Mouse (Mus musculus) hindbrain, embryonic 16.5 days (tissue): ENCODE measurements around the gene Relt. TPM values are rescaled to one million over a fixed set of nuclear protein-coding genes. Genes with fewer than 3 reads are reported as not detected.
A peak's percentile ranks its signal among the peaks of the same experiment; 100 is the strongest.
"Not testable (repeated sequence)": the region's sequence is repeated elsewhere in the genome, so short reads cannot be mapped to it uniquely, and the experiment has no call there.

ENCODE experiments used
- ATAC-seq: fragments of 200-750 bp; cut with Nextera tagmentation; 2 replicates; pipeline ENCODE4 v1.8.0; 2017; ENCODE audit warnings: moderate TSS enrichment, moderate library complexity
- H3K27ac ChIP-seq: fragments of 300-500 bp; sonication (generic); 2 replicates; pipeline ENCODE4 v1.5.1; 2014; ENCODE audit warnings: low read depth, mild to moderate bottlenecking, control low read depth, low read length, moderate library complexity
- H3K27me3 ChIP-seq: fragments of 300-500 bp; sonication (generic); replicated peaks from 2 replicates; pipeline ENCODE4 v1.6.1; 2014; ENCODE audit warnings: low read length; ENCODE audit not compliant: control insufficient read depth, insufficient read depth
- H3K36me3 ChIP-seq: fragments of 300-500 bp; sonication (generic); 2 replicates; pipeline ENCODE4 v1.6.1; 2014; ENCODE audit warnings: mild to moderate bottlenecking, low read length, moderate library complexity, mixed read lengths; ENCODE audit not compliant: control insufficient read depth, insufficient read depth
- H3K4me1 ChIP-seq: fragments of 300-500 bp; sonication (generic); 2 replicates; pipeline ENCODE4 v1.6.1; 2014; ENCODE audit warnings: low read depth, low read length; ENCODE audit not compliant: control insufficient read depth, insufficient read depth
- H3K4me2 ChIP-seq: fragments of 300-500 bp; sonication (generic); 2 replicates; pipeline ENCODE4 v1.6.1; 2014; ENCODE audit warnings: mild to moderate bottlenecking, low read length, control low read depth, moderate library complexity
- H3K4me3 ChIP-seq: fragments of 300-500 bp; sonication (generic); 2 replicates; pipeline ENCODE4 v1.5.1; 2014; ENCODE audit warnings: mild to moderate bottlenecking, low read length, control low read depth, moderate library complexity
- H3K9ac ChIP-seq: fragments of 300-500 bp; sonication (generic); 2 replicates; pipeline ENCODE4 v1.6.1; 2014; ENCODE audit warnings: low read depth, mild to moderate bottlenecking, control low read depth, low read length, moderate library complexity
- H3K9me3 ChIP-seq: fragments of 300-500 bp; sonication (generic); 2 replicates; pipeline ENCODE4 v1.6.1; 2014; ENCODE audit warnings: mild to moderate bottlenecking, low read length, moderate library complexity; ENCODE audit not compliant: control insufficient read depth
- WGBS: fragments of 180-500 bp; shearing (Covaris S2); extraction: QIAGEN DNeasy Blood & Tissue Kit; methylation state at CpG from one replicate; pipeline ENCODE4 v1.1.7; 2014; 5-methylcytosine and 5-hydroxymethylcytosine counted together
- polyA plus RNA-seq: library from polyadenylated mRNA; unstranded; fragments of >200 nt; fragmentation: Nextera tagmentation; extraction: Ambion mirVana; gene quantifications from 2 replicates; pipeline ENCODE4 v1.2.1, GENCODE M21; 2015

Relt gene
- polyA plus RNA-seq, 1 experiment from 2014 or later: 5.1 TPM

DNA sequence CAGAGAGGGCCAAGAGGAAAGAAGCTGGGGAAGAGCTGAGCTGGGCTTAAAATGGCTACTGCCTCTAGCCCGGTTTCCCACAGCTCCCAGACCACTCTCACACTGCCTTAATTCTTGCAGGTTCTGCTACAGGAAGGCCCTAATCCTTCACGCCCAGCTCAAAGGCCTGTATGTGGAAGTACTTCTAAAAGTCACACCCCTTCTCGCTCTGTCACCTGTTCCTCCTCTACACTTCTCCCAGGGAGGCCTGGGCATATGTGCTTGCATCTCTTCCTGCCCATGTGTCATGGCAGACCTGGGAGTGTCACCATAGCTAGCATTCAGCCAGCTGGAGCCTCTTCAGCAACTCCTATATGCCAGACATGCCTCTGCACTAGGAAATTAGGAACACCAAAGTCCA is 9.8 kb downstream of the Relt start:
- WGBS: 85% methylated on average over 3 of the region's 3 CpGs
- H3K4me3 ChIP-seq: no peak overlapping the region
- H3K27ac ChIP-seq: no peak overlapping the region
- ATAC-seq: no peak
- no peak overlapping the region for H3K4me2 ChIP-seq
- H3K9me3 ChIP-seq: no peaks in the 10 kb centered on the region
- no peak overlapping the region for H3K9ac ChIP-seq
- no peaks in the 10 kb centered on the region for H3K36me3 ChIP-seq
- H3K4me1 ChIP-seq: peaks cover 19% of the 10 kb centered on the region
- no peaks in the 10 kb centered on the region for H3K27me3 ChIP-seq

DNA sequence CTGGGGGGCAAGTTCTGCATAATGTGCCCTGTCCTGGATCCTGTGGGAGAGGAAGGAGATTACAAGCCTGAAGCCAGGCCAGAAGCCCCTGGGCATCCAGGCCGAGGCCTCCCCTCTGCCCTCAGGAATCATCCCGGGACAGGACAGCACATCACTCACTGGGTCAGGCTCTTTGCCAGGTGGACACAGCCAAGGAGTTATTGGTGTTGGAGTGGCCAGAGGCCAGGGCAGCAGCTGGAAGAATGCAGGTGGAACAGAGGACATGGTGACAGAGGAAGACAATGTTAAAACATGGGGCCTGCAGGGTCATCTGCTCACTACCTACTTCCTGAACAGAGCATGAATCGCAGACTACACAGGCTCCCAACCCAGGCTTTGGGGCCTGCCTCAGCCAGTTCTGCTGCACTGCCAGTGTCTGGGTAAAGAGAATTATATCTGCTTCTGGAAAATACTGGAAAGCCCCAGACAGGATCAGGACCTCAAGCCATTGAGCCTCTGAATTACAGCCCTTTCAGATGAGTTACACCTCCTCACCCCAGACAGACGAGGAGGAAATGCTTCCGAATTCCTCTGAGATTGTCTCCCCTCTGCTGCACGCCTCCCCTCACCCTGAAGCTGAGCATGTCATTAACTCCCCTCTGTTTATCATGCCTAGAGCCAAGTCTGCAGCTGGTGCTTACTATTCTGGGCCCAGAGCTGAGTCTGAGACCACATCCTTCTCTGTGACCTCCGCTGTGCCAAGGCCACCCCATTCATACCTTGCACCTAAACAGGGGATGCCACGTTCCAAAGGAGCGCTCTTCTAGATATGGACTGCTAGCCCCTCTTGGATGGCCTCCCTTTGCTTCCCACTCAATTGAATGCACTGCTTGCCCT is 11.5 kb downstream of the Relt start:
- WGBS: 57% methylated on average over 9 of the region's 9 CpGs

DNA sequence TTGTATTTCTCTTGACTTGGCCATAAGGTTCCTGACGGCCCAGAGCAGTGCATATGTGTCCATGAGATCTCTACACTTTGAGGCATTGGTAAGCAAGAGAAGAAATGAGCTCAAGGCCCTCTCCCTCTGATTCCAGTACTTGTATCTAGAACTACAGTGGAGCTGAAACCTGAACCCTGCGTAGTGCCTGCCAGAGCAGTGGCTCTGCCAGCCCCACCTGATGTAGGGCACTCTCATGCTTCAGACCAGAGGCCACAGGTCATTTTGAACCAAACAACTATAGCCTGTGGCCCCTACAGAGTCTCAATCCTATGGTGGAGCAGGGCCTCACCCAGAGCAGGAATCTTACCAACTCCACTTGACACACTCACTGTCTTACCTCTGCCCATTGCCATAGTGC is 13.7 kb downstream of the Relt start:
- peaks cover 11% of the 10 kb centered on the region for H3K4me1 ChIP-seq
- H3K27ac ChIP-seq: no peak overlapping the region
- no peak overlapping the region for H3K9ac ChIP-seq
- no peaks in the 10 kb centered on the region for H3K27me3 ChIP-seq
- WGBS: 93% methylated on average over 2 of the region's 2 CpGs
- no peaks in the 10 kb centered on the region for H3K9me3 ChIP-seq
- no peak for ATAC-seq
- H3K36me3 ChIP-seq: no peaks in the 10 kb centered on the region
- H3K4me2 ChIP-seq: no peak overlapping the region
- no peak overlapping the region for H3K4me3 ChIP-seq

More for the DNA sequence above, 11.5 kb downstream of the Relt start:
- Histone ChIP-seq H3K9me3 (no peaks in the 10 kb centered on the region), H3K4me1 (peaks cover 19% of the 10 kb centered on the region), H3K27me3 (no peaks in the 10 kb centered on the region), H3K9ac (0 out of 2 replicates have a peak overlapping the region, but pooled peaks have one; percentile 9), H3K27ac (peak overlapping the region; percentile 37), H3K4me3 (no peak overlapping the region), H3K4me2 (no peak overlapping the region), H3K36me3 (no peaks in the 10 kb centered on the region)
- ATAC-seq: no peak

- 32% methylated on average over 6 of the region's 6 CpGs for WGBS
- Histone ChIP-seq H3K4me3 (no peak overlapping the region), H3K27ac (no peak overlapping the region), H3K9me3 (no peaks in the 10 kb centered on the region), H3K4me1 (peaks cover 11% of the 10 kb centered on the region), H3K36me3 (no peaks in the 10 kb centered on the region), H3K4me2 (no peak overlapping the region), H3K27me3 (no peaks in the 10 kb centered on the region), H3K9ac (no peak overlapping the region)
- no peak for ATAC-seq
These were observed 14.5 kb downstream of the Relt start for GRCm38 (mm10) chr7:100848744-100849143.

DNA sequence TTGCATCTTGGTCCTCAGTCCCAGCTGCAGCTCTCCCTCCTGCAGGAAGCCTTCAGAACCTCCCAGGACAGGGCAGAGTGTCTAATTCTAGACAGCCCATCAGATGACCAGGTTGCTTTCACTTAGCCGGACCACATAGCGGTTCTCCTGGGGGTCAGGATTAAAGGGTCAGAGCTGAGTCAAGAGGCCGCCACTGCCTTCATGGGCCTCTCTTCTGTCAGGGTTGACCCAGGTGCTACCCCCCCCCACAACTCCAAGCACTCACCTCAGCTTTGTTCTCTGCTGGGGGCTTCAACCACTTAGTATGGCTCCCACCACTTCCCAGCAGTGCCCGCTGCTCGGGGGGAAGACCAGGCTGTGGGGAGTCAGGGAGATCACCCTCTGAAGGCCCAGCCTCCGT is 16.1 kb downstream of the Relt start:
- H3K9ac ChIP-seq: no peak overlapping the region
- no peaks in the 10 kb centered on the region for H3K27me3 ChIP-seq
- ATAC-seq: no peak
- no peak overlapping the region for H3K4me3 ChIP-seq
- WGBS: 86% methylated on average over 6 of the region's 6 CpGs
- H3K9me3 ChIP-seq: no peaks in the 10 kb centered on the region
- peaks cover 8% of the 10 kb centered on the region for H3K4me1 ChIP-seq
- H3K27ac ChIP-seq: no peak overlapping the region
- H3K36me3 ChIP-seq: no peaks in the 10 kb centered on the region
- no peak overlapping the region for H3K4me2 ChIP-seq

- not testable (repeated sequence) for H3K27me3 ChIP-seq, H3K4me3 ChIP-seq, H3K27ac ChIP-seq, H3K9ac ChIP-seq, H3K4me1 ChIP-seq, H3K4me2 ChIP-seq, H3K9me3 ChIP-seq, H3K36me3 ChIP-seq
- ATAC-seq: peak; percentile 2; the same call in 1 of the 2 replicates
- WGBS: 73% methylated on average over 7 of the region's 7 CpGs
These were observed 17.2 kb downstream of the Relt start for GRCm38 (mm10) chr7:100846033-100846432.

GRCm38 (mm10) chr7:100845412-100845811 is 17.8 kb downstream of the Relt start:
- Histone ChIP-seq H3K27me3 (no peaks in the 10 kb centered on the region), H3K4me3 (no peak overlapping the region), H3K9ac (no peak overlapping the region), H3K4me2 (no peak overlapping the region), H3K9me3 (no peaks in the 10 kb centered on the region), H3K4me1 (no peaks in the 10 kb centered on the region), H3K27ac (no peak overlapping the region), H3K36me3 (no peaks in the 10 kb centered on the region)
- no peak for ATAC-seq
- 86% methylated on average over 1 of the region's 1 CpGs for WGBS

- no peaks in the 10 kb centered on the region for H3K9me3 ChIP-seq
- no peak overlapping the region for H3K9ac ChIP-seq
- H3K27me3 ChIP-seq: no peaks in the 10 kb centered on the region
- no peaks in the 10 kb centered on the region for H3K36me3 ChIP-seq
- H3K4me2 ChIP-seq: no peak overlapping the region
- no peak for ATAC-seq
- H3K27ac ChIP-seq: no peak overlapping the region
- no peak overlapping the region for H3K4me3 ChIP-seq
- no peaks in the 10 kb centered on the region for H3K4me1 ChIP-seq
These were observed 18.2 kb downstream of the Relt start for GRCm38 (mm10) chr7:100845026-100845400.

GRCm38 (mm10) chr7:100844385-100845025 is 18.7 kb downstream of the Relt start:
- Histone ChIP-seq H3K9me3 (no peaks in the 10 kb centered on the region), H3K4me1 (no peaks in the 10 kb centered on the region), H3K9ac (no peak overlapping the region), H3K36me3 (no peaks in the 10 kb centered on the region), H3K4me3 (no peak overlapping the region), H3K27ac (no peak overlapping the region), H3K4me2 (no peak overlapping the region), H3K27me3 (no peaks in the 10 kb centered on the region)
- no peak for ATAC-seq
- 59% methylated on average over 2 of the region's 2 CpGs for WGBS
